Mouse (Mus musculus) layer of hippocampus, adult 18-20 months (tissue): ENCODE measurements around the gene Trmt5. TPM values are rescaled to one million over a fixed set of nuclear protein-coding genes. Genes with fewer than 3 reads are reported as not detected.

Source experiments
- DNase-seq, 2 experiments: peaks; one replicate each; pipeline ENCODE4 v3.0.0; 2022; ENCODE audit warnings: low spot score in 2 of 2
- long read RNA-seq: library from polyadenylated mRNA; stranded (forward); transcript quantifications from one replicate; pipeline ENCODE4 v2.0.0, GENCODE M21; 2021
- total RNA-seq, 2 experiments: library from RNA; stranded (reverse); gene quantifications; 2 replicates each; pipeline ENCODE4 v1.2.3; 2021

Trmt5 gene
- total RNA-seq: 10 to 100 TPM; 10.6 to 10.7 TPM
- long read RNA-seq, partial matches to known transcripts: 0 of 3 reads
- long read RNA-seq, other reads (novel, unspliced or antisense): 1 of 3 reads

- peak; percentile 88 to 95 for DNase-seq
Observed at GRCm38 (mm10) chr12:73286287-73287092, at the start of gene Trmt5, which contains the start of gene Slc38a6. TSS of gene Trmt5 (minus strand) at chr12:73286710. TSS of gene Slc38a6 (plus strand) at chr12:73286779.

GRCm38 (mm10) chr12:73334051-73334551, 47.6 kb upstream of the Trmt5 start:
- DNase-seq: peak in 1 of 2 experiments; percentile 38

- DNase-seq: no peak
Observed at GRCm38 (mm10) chr12:73332701-73333100, 46.2 kb upstream of the Trmt5 start.

GRCm38 (mm10) chr12:73330236-73330635, 43.7 kb upstream of the Trmt5 start:
- no peak for DNase-seq

- no peak for DNase-seq
Observed at GRCm38 (mm10) chr12:73328448-73329167, 42.1 kb upstream of the Trmt5 start.

- DNase-seq: no peak
Observed at GRCm38 (mm10) chr12:73327381-73327780, 40.9 kb upstream of the Trmt5 start.

- peak in 1 of 2 experiments; percentile 11 for DNase-seq
Observed at GRCm38 (mm10) chr12:73325617-73326016, 39.1 kb upstream of the Trmt5 start.

- DNase-seq: no peak
Observed at GRCm38 (mm10) chr12:73325181-73325580, 38.7 kb upstream of the Trmt5 start.

GRCm38 (mm10) chr12:73324742-73325141, 38.2 kb upstream of the Trmt5 start:
- DNase-seq: no peak

GRCm38 (mm10) chr12:73324180-73324586, 37.7 kb upstream of the Trmt5 start:
- DNase-seq: peak in 1 of 2 experiments; percentile 35

- no peak for DNase-seq
Observed at GRCm38 (mm10) chr12:73317706-73318686, 31.5 kb upstream of the Trmt5 start.

GRCm38 (mm10) chr12:73308711-73309110, 22.2 kb upstream of the Trmt5 start:
- DNase-seq: no peak

GRCm38 (mm10) chr12:73307750-73308149, 21.2 kb upstream of the Trmt5 start:
- DNase-seq: no peak

GRCm38 (mm10) chr12:73304636-73305035, 18.1 kb upstream of the Trmt5 start:
- no peak for DNase-seq

- no peak for DNase-seq
Observed at GRCm38 (mm10) chr12:73300531-73300930, 14.0 kb upstream of the Trmt5 start.

- DNase-seq: no peak
Observed at GRCm38 (mm10) chr12:73298621-73299020, 12.1 kb upstream of the Trmt5 start.

GRCm38 (mm10) chr12:73295505-73296140, 9.1 kb upstream of the Trmt5 start:
- DNase-seq: no peak

GRCm38 (mm10) chr12:73294884-73295283, 8.4 kb upstream of the Trmt5 start:
- no peak for DNase-seq

GRCm38 (mm10) chr12:73288626-73289025, 2.1 kb upstream of the Trmt5 start:
- no peak for DNase-seq

- no peak for DNase-seq
Observed at GRCm38 (mm10) chr12:73287609-73288008, 1.1 kb upstream of the Trmt5 start.
